Mouse (Mus musculus) myocyte (in vitro differentiated cells): ENCODE data around the gene Rnf34. TPM values are rescaled to one million over a fixed set of nuclear protein-coding genes. Genes with fewer than 3 reads are reported as not detected.

Experiments
- H3K27me3 ChIP-seq: one replicate; pipeline ENCODE4 v1.6.1; 2011; ENCODE audit not compliant: control insufficient read depth, insufficient read depth, insufficient read length
- H3K36me3 ChIP-seq: one replicate; pipeline ENCODE4 v1.6.1; 2011; ENCODE audit not compliant: control insufficient read depth, insufficient read depth
- H3K4me2 ChIP-seq: one replicate; pipeline ENCODE4 v1.6.1; 2011; ENCODE audit warnings: low read depth, control low read depth
- H3K4me3 ChIP-seq: one replicate; pipeline ENCODE4 v1.5.1; 2011; ENCODE audit warnings: mild to moderate bottlenecking, control low read depth, moderate library complexity
- H3K79me2 ChIP-seq: one replicate; pipeline ENCODE4 v1.6.1; 2011; ENCODE audit not compliant: control insufficient read depth, insufficient read depth
- H3ac ChIP-seq: one replicate; pipeline ENCODE4 v1.6.1; 2011; ENCODE audit not compliant: control insufficient read depth, insufficient read length
- CEBPB ChIP-seq: IDR thresholded peaks from 2 replicates; pipeline ENCODE4 v1.6.1; 2011; ENCODE audit warnings: mild to moderate bottlenecking, moderate library complexity; ENCODE audit not compliant: poor library complexity, insufficient read depth, severe bottlenecking
- E2F4 ChIP-seq: IDR thresholded peaks from one replicate; pipeline ENCODE4 v1.6.1; 2011; ENCODE audit warnings: mild to moderate bottlenecking, control low read depth, moderate library complexity; ENCODE audit not compliant: insufficient read depth
- MAX ChIP-seq: IDR thresholded peaks from one replicate; pipeline ENCODE4 v1.6.1; 2011; ENCODE audit warnings: low read depth, mild to moderate bottlenecking, control low read depth
- MYOD1 ChIP-seq, 3 experiments: IDR thresholded peaks; one replicate each; pipeline ENCODE4 v1.6.1; 2011; ENCODE audit warnings: control low read depth in 2 of 3, low read depth in 2 of 3, mild to moderate bottlenecking in 2 of 3, moderate library complexity in 1 of 3; ENCODE audit not compliant: insufficient read length in 2 of 3, control insufficient read depth in 1 of 3
- MYOG ChIP-seq, 3 experiments: IDR thresholded peaks; one replicate each; pipeline ENCODE4 v1.6.1; 2011; ENCODE audit warnings: control low read depth in 2 of 3, low read depth in 2 of 3, mild to moderate bottlenecking in 2 of 3; ENCODE audit not compliant: insufficient read length in 2 of 3, control insufficient read depth in 1 of 3, insufficient read depth in 1 of 3
- POLR2A ChIP-seq: IDR thresholded peaks from one replicate; pipeline ENCODE4 v1.6.1; 2011; ENCODE audit warnings: low read depth, mild to moderate bottlenecking, control low read depth, moderate library complexity; ENCODE audit not compliant: insufficient read length
- POLR2AphosphoS2 ChIP-seq: IDR thresholded peaks from one replicate; pipeline ENCODE4 v1.6.1; 2011; ENCODE audit warnings: low read depth, control low read depth; ENCODE audit not compliant: insufficient read length
- REST ChIP-seq: IDR thresholded peaks from one replicate; pipeline ENCODE4 v1.6.1; 2011; ENCODE audit warnings: mild to moderate bottlenecking, control low read depth, moderate library complexity; ENCODE audit not compliant: insufficient read depth, insufficient read length
- SRF ChIP-seq: IDR thresholded peaks from one replicate; pipeline ENCODE4 v1.6.1; 2011; ENCODE audit warnings: low read depth; ENCODE audit not compliant: control insufficient read depth, insufficient read length
- TCF12 ChIP-seq: IDR thresholded peaks from one replicate; pipeline ENCODE4 v1.6.1; 2011; ENCODE audit warnings: mild to moderate bottlenecking, control low read depth; ENCODE audit not compliant: poor library complexity, insufficient read depth, severe bottlenecking
- TCF3 ChIP-seq: IDR thresholded peaks from one replicate; pipeline ENCODE4 v1.6.1; 2011; ENCODE audit warnings: low read depth, control low read depth; ENCODE audit not compliant: insufficient read length
- USF1 ChIP-seq: IDR thresholded peaks from one replicate; pipeline ENCODE4 v1.6.1; 2011; ENCODE audit warnings: low read depth, mild to moderate bottlenecking, control low read depth, moderate library complexity
- polyA plus RNA-seq: library from polyadenylated mRNA; unstranded; fragments of >200 nt; fragmentation: generic; extraction: Trizol; gene quantifications from one replicate; pipeline ENCODE4 v1.2.1, GENCODE M21; 2012; ENCODE audit warnings: missing spikeins

Rnf34 gene
- polyA plus RNA-seq, 1 experiment, result 8.2 TPM

DNA sequence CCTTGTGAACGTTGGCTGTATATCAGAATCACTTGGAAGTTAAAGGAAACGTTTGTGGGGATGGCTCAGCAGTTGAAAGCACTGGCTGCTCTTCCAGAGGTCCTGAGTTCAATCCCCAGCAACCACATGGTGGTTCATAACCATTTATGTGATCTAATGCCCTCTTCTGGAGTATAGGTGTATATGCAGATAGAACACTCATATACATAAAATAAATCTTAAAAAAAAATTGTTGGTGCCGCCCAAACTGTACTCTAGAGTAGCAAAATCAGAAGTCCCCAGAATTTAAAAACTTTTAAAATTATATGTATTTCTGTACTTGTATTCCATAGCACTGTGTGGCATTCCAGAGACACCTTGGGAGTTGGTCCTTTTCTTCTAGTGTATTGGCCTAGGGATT lies 6.0 kb downstream of the Rnf34 start:
- H3K4me2 ChIP-seq, result no peak overlapping the region
- no peak overlapping the region for H3ac ChIP-seq
- H3K4me3 ChIP-seq, result no peak overlapping the region
- no peak for TF ChIP-seq CEBPB
- no peak for TF ChIP-seq MYOD1 (IDR thresholded peaks at IDR 0.05; ENCODE audit: control insufficient read depth in 1 of 3, insufficient read length in 2 of 3, low read depth in 2 of 3)
- TF ChIP-seq TCF3, result no peak
- no peak for TF ChIP-seq TCF12
- no peak for TF ChIP-seq SRF
- no peak for TF ChIP-seq MAX
- TF ChIP-seq REST, result no peak
- no peak for TF ChIP-seq POLR2AphosphoS2
- no peak for TF ChIP-seq MYOG (IDR thresholded peaks at IDR 0.05; ENCODE audit: control insufficient read depth in 1 of 3, insufficient read depth in 1 of 3, insufficient read length in 2 of 3, low read depth in 2 of 3)
- TF ChIP-seq POLR2A, result no peak
- TF ChIP-seq USF1, result no peak
- TF ChIP-seq E2F4, result no peak
- H3K36me3 ChIP-seq, result no peaks in the 10 kb centered on the region
- H3K79me2 ChIP-seq, result peaks cover 10% of the 10 kb centered on the region
- no peaks in the 10 kb centered on the region for H3K27me3 ChIP-seq

DNA sequence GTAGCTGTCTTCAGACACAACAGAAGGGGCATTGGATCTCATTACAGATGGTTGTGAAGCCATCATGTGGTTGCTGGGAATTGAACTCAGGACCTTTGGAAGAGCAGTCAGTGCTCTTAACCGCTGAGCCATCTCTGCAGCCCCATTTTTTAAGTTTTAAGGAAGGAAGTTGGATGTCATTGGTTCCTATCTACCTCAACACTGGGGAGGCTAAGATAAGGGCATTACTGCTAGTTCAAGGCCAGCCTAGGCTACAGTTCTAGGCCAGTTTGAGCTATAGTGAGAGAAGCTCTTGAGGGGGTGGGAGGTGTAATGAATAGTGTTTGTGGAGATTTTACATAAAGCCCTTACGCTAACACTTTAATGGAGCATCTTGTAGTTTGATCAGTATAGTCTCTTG lies 13.2 kb downstream of the Rnf34 start:
- Histone ChIP-seq H3K36me3 (peaks cover 24% of the 10 kb centered on the region), H3ac (no peak overlapping the region), H3K79me2 (peaks cover 4% of the 10 kb centered on the region), H3K4me2 (no peak overlapping the region), H3K4me3 (no peak overlapping the region), H3K27me3 (no peaks in the 10 kb centered on the region)
- no peak for TF ChIP-seq MAX
- TF ChIP-seq CEBPB, result no peak
- no peak for TF ChIP-seq TCF3
- no peak for TF ChIP-seq REST
- TF ChIP-seq SRF, result no peak
- TF ChIP-seq MYOD1 (IDR thresholded peaks at IDR 0.05; ENCODE audit: control insufficient read depth in 1 of 3, insufficient read length in 2 of 3, low read depth in 2 of 3), result no peak
- TF ChIP-seq POLR2AphosphoS2, result no peak
- TF ChIP-seq POLR2A, result no peak
- no peak for TF ChIP-seq TCF12
- no peak for TF ChIP-seq E2F4
- no peak for TF ChIP-seq MYOG (IDR thresholded peaks at IDR 0.05; ENCODE audit: control insufficient read depth in 1 of 3, insufficient read depth in 1 of 3, insufficient read length in 2 of 3, low read depth in 2 of 3)
- TF ChIP-seq USF1, result no peak

DNA sequence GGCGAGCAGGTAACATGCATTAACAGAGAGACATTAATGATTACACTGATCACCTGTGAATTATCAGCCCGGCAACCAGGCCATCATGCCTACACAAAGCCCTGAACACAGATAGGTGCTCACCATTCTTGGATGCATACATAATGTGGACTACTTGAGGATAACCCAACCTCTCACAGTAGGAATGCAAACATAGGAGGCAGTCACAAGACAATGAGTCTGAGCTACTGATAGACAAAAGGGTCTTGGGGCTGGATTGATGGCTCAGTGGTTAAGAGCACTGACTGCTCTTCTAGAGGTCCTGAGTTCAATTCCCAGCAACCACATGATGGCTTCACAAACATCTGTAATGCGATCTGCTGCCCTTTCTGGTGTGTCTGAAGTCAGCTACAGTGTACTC lies 22.8 kb downstream of the Rnf34 start:
- no peaks in the 10 kb centered on the region for H3K27me3 ChIP-seq
- H3K36me3 ChIP-seq, result peaks cover 31% of the 10 kb centered on the region
- H3ac ChIP-seq, result no peak overlapping the region
- no peak overlapping the region for H3K4me3 ChIP-seq
- TF ChIP-seq POLR2A (no peak), USF1 (no peak), TCF3 (no peak), E2F4 (no peak), SRF (no peak), MAX (no peak)
- H3K4me2 ChIP-seq, result no peak overlapping the region
- H3K79me2 ChIP-seq, result no peaks in the 10 kb centered on the region

DNA sequence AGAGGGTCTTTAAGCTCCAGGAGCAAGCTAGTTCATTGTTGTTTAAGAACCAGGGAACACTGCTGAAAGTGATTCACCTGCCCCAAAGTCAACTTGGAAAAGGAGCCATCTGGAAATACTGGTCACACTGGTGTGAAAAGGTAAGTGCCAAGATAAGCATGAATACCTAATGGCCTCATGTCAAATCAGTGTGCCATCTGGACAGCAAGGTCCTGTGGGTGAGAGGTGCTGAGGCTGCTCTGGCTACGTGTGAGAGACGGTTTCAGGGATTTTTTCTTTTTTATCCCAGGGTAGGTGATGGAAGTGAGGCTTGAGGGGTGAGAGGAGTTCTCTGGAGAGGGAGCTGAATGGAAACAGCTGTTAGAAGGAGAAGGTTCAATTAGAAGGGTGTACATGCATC lies 23.7 kb downstream of the Rnf34 start:
- Histone ChIP-seq H3K4me2 (no peak overlapping the region), H3K36me3 (peaks cover 29% of the 10 kb centered on the region), H3K4me3 (no peak overlapping the region), H3ac (no peak overlapping the region), H3K27me3 (no peaks in the 10 kb centered on the region), H3K79me2 (no peaks in the 10 kb centered on the region)
- no peak for TF ChIP-seq REST
- no peak for TF ChIP-seq MYOD1 (IDR thresholded peaks at IDR 0.05; ENCODE audit: control insufficient read depth in 1 of 3, insufficient read length in 2 of 3, low read depth in 2 of 3)
- TF ChIP-seq USF1, result no peak
- TF ChIP-seq POLR2AphosphoS2, result no peak
- TF ChIP-seq CEBPB, result no peak
- no peak for TF ChIP-seq TCF12
- TF ChIP-seq SRF, result no peak
- TF ChIP-seq MAX, result no peak
- TF ChIP-seq E2F4, result no peak
- no peak for TF ChIP-seq MYOG (IDR thresholded peaks at IDR 0.05; ENCODE audit: control insufficient read depth in 1 of 3, insufficient read depth in 1 of 3, insufficient read length in 2 of 3, low read depth in 2 of 3)
- no peak for TF ChIP-seq POLR2A
- no peak for TF ChIP-seq TCF3

DNA sequence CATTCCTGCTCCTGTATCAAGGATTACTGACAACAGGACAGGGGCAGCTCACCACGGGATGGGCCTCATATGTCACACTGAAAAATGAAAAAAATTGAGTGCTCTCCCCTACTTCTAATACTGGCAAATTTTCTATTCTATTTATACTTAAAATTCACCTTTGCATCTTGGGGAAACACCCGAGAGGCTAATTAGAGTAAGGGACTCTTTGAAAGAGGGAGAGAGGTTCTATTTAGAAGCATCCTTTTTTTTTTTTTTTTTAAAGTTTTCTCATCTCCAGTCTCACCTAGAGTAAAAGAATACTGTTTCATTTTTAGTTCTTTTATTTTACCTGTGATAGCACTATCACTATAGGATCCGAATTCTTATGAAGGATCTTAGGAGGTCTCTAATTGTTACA lies 24.5 kb downstream of the Rnf34 start:
- TF ChIP-seq POLR2A, result no peak
- no peak for TF ChIP-seq TCF3
- TF ChIP-seq TCF12, result no peak
- TF ChIP-seq MAX, result no peak
- TF ChIP-seq CEBPB, result no peak
- TF ChIP-seq REST, result no peak
- no peak for TF ChIP-seq E2F4
- TF ChIP-seq MYOG (IDR thresholded peaks at IDR 0.05; ENCODE audit: control insufficient read depth in 1 of 3, insufficient read depth in 1 of 3, insufficient read length in 2 of 3, low read depth in 2 of 3), result no peak
- Histone ChIP-seq H3ac (no peak overlapping the region), H3K4me3 (no peak overlapping the region), H3K36me3 (peaks cover 26% of the 10 kb centered on the region), H3K4me2 (no peak overlapping the region), H3K79me2 (no peaks in the 10 kb centered on the region), H3K27me3 (no peaks in the 10 kb centered on the region)
